Comparison of ENCODE assay signal across 8 mouse cellular contexts in genomic region chr19:58911386-58911785, GRCm38 (mm10). TPM values are rescaled to one million over a fixed set of nuclear protein-coding genes. Genes with fewer than 3 reads are reported as not detected.
DNase-seq lines count a peak whose midpoint lies in the region; ATAC-seq lines count a peak whose summit lies in the region.

No protein-coding gene starts in this region.

- no peaks in the 10 kb centered on the region for H3K9me3 ChIP-seq in intestine, embryonic 15.5 days
- no peaks in the 10 kb centered on the region for H3K9me3 ChIP-seq in midbrain, embryonic 11.5 days (ENCODE audit: control insufficient read depth, low read length)

- no peak for ATAC-seq in cerebellum, adult (ENCODE audit: insufficient number of reproducible peaks, low FRiP score, low TSS enrichment)
- peak; percentile 61 for ATAC-seq in intestine, embryonic 15.5 days
- peak; percentile 68 for ATAC-seq in midbrain, embryonic 11.5 days (ENCODE audit: low FRiP score)

- H3K9ac ChIP-seq in intestine, embryonic 15.5 days, result peak overlapping the region; percentile 39
- H3K9ac ChIP-seq in midbrain, embryonic 11.5 days (ENCODE audit: low read length), result peak overlapping the region; percentile 61

- 10% methylated on average over 9 of the region's 9 CpGs for WGBS in intestine, embryonic 15.5 days
- 8% methylated on average over 9 of the region's 9 CpGs for WGBS in midbrain, embryonic 11.5 days

- peak; percentile 40 to 55 for DNase-seq in cerebellum, adult 18-20 months
- peak; percentile 70 for DNase-seq in embryo, embryonic 10 days (ENCODE audit: low spot score)
- DNase-seq in gastrocnemius, postnatal 4 days (ENCODE audit: low spot score in 2 of 2), result peak; percentile 51 to 76
- DNase-seq in left cerebral cortex, postnatal 36 days (ENCODE audit: low spot score in 2 of 2), result peak; percentile 53 to 67
- DNase-seq in midbrain, embryonic 11.5 days (ENCODE audit: low spot score, missing footprints), result peak; percentile 98
- DNase-seq in spleen, postnatal 10 days (ENCODE audit: low spot score in 2 of 2), result peak; percentile 31 to 66

- intact Hi-C loops in left cerebral cortex, postnatal 36 days (cut with DNase I), result loop anchor here (1.0 kb wide), 1 partner anchor 297 kb away; no protein-coding TSS in a partner anchor

- H3K27ac ChIP-seq in intestine, embryonic 15.5 days, result no peak overlapping the region
- no peak overlapping the region for H3K27ac ChIP-seq in midbrain, embryonic 11.5 days (ENCODE audit: low read depth, low read length)

- H3K27me3 ChIP-seq in intestine, embryonic 15.5 days (replicated peaks), result no peaks in the 10 kb centered on the region
- H3K27me3 ChIP-seq in midbrain, embryonic 11.5 days (ENCODE audit: control insufficient read depth, insufficient read depth, low read length), result no peaks in the 10 kb centered on the region

- peak overlapping the region; percentile 60 for H3K4me2 ChIP-seq in intestine, embryonic 15.5 days (replicated peaks)
- peak overlapping the region; percentile 51 for H3K4me2 ChIP-seq in midbrain, embryonic 11.5 days

- H3K36me3 ChIP-seq in intestine, embryonic 15.5 days, result no peaks in the 10 kb centered on the region
- H3K36me3 ChIP-seq in midbrain, embryonic 11.5 days (ENCODE audit: control insufficient read depth, insufficient read depth, low read length), result no peaks in the 10 kb centered on the region

- peak overlapping the region; percentile 31 for H3K4me3 ChIP-seq in intestine, embryonic 15.5 days (replicated peaks)
- peak overlapping the region; percentile 39 for H3K4me3 ChIP-seq in midbrain, embryonic 11.5 days (ENCODE audit: low read depth, low read length)

- H3K4me1 ChIP-seq in intestine, embryonic 15.5 days (replicated peaks), result peaks cover 4% of the 10 kb centered on the region; the same call in 1 of the 2 replicates
- no peaks in the 10 kb centered on the region for H3K4me1 ChIP-seq in midbrain, embryonic 11.5 days (ENCODE audit: control insufficient read depth, insufficient read depth, low read length)

RNA-seq across cellular contexts. Expression of gene Eno4, which starts 31.8 kb away (rescaled TPM):
- under 1 TPM in 1 of 2 experiments, not detected in 1; 0.26 TPM for total RNA-seq in gastrocnemius, postnatal 4 days (2021)
- polyA plus RNA-seq in intestine, embryonic 15.5 days (2015; fragmentation: Nextera tagmentation; extraction: Ambion mirVana), result 0.24 and 0.40 TPM in 2 replicates
- total RNA-seq in left cerebral cortex, postnatal 36 days (2021), result 1 to 10 TPM; 2.2 to 2.4 TPM
- 0.39 and 0.45 TPM in 2 replicates for polyA plus RNA-seq in midbrain, embryonic 11.5 days (2014; fragmentation: Nextera tagmentation; extraction: Ambion mirVana)

RNA-seq across cellular contexts. Expression of gene Hspa12a, which starts 32.1 kb away (rescaled TPM):
- 10 to 100 TPM; 19.7 to 22.0 TPM for total RNA-seq in gastrocnemius, postnatal 4 days (2021)
- 4.9 and 5.6 TPM in 2 replicates for polyA plus RNA-seq in intestine, embryonic 15.5 days (2015; fragmentation: Nextera tagmentation; extraction: Ambion mirVana)
- 100 to 1,000 TPM; 217 to 223 TPM for total RNA-seq in left cerebral cortex, postnatal 36 days (2021)
- polyA plus RNA-seq in midbrain, embryonic 11.5 days (2014; fragmentation: Nextera tagmentation; extraction: Ambion mirVana), result 9.3 and 10.6 TPM in 2 replicates

Comparison
In these comparisons a context has a peak if more than half of its experiments do, and no peak if none do; other contexts are left out.
1. DNase-seq: peak in every context shown above with its lines; median percentile 98 in midbrain, embryonic 11.5 days; 70 in embryo, embryonic 10 days; 64 in gastrocnemius, postnatal 4 days; 60 in left cerebral cortex, postnatal 36 days; 48 in spleen, postnatal 10 days; 48 in cerebellum, adult 18-20 months.
2. RNA of gene Hspa12a, which starts 32.1 kb away (total RNA-seq): 217 to 223 TPM in left cerebral cortex, postnatal 36 days; 19.7 to 22.0 TPM in gastrocnemius, postnatal 4 days; every median in the first group is over 4 times any median in the second.